In genomic region chr9:51352896-51353295, GRCm38 (mm10) we compare ENCODE assay signal across 40 mouse cellular contexts. TPM values are rescaled to one million over a fixed set of nuclear protein-coding genes. Genes with fewer than 3 reads are reported as not detected.
"Had no signal": no experiment of that assay in that cellular context is flagged by ENCODE, and none has a peak within 500 bp of the region (broad histone marks: within the 10 kb centered on the region; RNA-seq: fewer than 3 reads in every experiment).

No protein-coding gene starts in this region.

- H3K27ac ChIP-seq: limb, embryonic 10.5 days; limb, embryonic 12.5 days; limb, embryonic 13.5 days; limb, embryonic 15.5 days; liver, embryonic 12.5 days; liver, embryonic 13.5 days; liver, embryonic 14.5 days; liver, embryonic 15.5 days; lung, embryonic 15.5 days; macrophage; midbrain, embryonic 10.5 days; midbrain, embryonic 12.5 days; midbrain, embryonic 13.5 days; midbrain, embryonic 15.5 days; neural tube, embryonic 12.5 days had no signal

- H3K4me3 ChIP-seq: limb, embryonic 10.5 days; limb, embryonic 12.5 days; limb, embryonic 13.5 days; limb, embryonic 15.5 days; liver, embryonic 12.5 days; liver, embryonic 13.5 days; liver, embryonic 15.5 days; lung, embryonic 15.5 days; megakaryocyte, embryonic 14.5 days; midbrain, embryonic 10.5 days; midbrain, embryonic 12.5 days; midbrain, embryonic 13.5 days; midbrain, embryonic 15.5 days; myocyte; neural tube, embryonic 12.5 days had no signal

- H3K4me1 ChIP-seq: limb, embryonic 10.5 days; limb, embryonic 12.5 days; limb, embryonic 13.5 days; limb, embryonic 15.5 days; liver, embryonic 12.5 days; liver, embryonic 13.5 days; liver, embryonic 15.5 days; lung, embryonic 15.5 days; megakaryocyte, embryonic 14.5 days; midbrain, embryonic 10.5 days; midbrain, embryonic 12.5 days; midbrain, embryonic 13.5 days; midbrain, embryonic 15.5 days; neural tube, embryonic 12.5 days had no signal

- H3K9me3 ChIP-seq: limb, embryonic 10.5 days; limb, embryonic 12.5 days; limb, embryonic 13.5 days; limb, embryonic 15.5 days; liver, embryonic 12.5 days; liver, embryonic 13.5 days; liver, embryonic 15.5 days; lung, embryonic 15.5 days; megakaryocyte, embryonic 14.5 days; midbrain, embryonic 10.5 days; midbrain, embryonic 12.5 days; midbrain, embryonic 13.5 days; midbrain, embryonic 15.5 days; neural tube, embryonic 12.5 days had no signal

- DNase-seq: left cerebral cortex, postnatal 4 days; liver; liver, embryonic 13.5 days; liver, postnatal 0 days; lung, adult 18-20 months; lung, adult 2 months; lung, postnatal 14 days; lung, postnatal 36 days had no signal

- H3K36me3 ChIP-seq: limb, embryonic 10.5 days; limb, embryonic 12.5 days; limb, embryonic 13.5 days; limb, embryonic 15.5 days; liver, embryonic 12.5 days; liver, embryonic 13.5 days; liver, embryonic 15.5 days; lung, embryonic 15.5 days; midbrain, embryonic 10.5 days; midbrain, embryonic 12.5 days; midbrain, embryonic 13.5 days; midbrain, embryonic 15.5 days; neural tube, embryonic 12.5 days had no signal

- H3K27me3 ChIP-seq: limb, embryonic 12.5 days; limb, embryonic 13.5 days; limb, embryonic 15.5 days; liver, embryonic 12.5 days; liver, embryonic 13.5 days; liver, embryonic 15.5 days; lung, embryonic 15.5 days; midbrain, embryonic 12.5 days; midbrain, embryonic 13.5 days; midbrain, embryonic 15.5 days; neural tube, embryonic 12.5 days had no signal

RNA-seq across cellular contexts. Expression of gene 1810046K07Rik, which starts 24.2 kb away (rescaled TPM):
- total RNA-seq: left cerebral cortex, postnatal 10 days; left cerebral cortex, postnatal 14 days; left cerebral cortex, postnatal 25 days; left cerebral cortex, postnatal 36 days; left cerebral cortex, postnatal 4 days; megakaryocyte progenitor cell, adult 5-6 weeks; megakaryocyte, adult 5-6 weeks; megakaryocyte-erythroid progenitor cell, adult 5-6 weeks; midbrain, postnatal 0 days; monocyte, adult 5-6 weeks had no signal
- polyA plus RNA-seq: limb, embryonic 10.5 days; limb, embryonic 11.5 days; limb, embryonic 15.5 days; liver, embryonic 11.5 days; liver, embryonic 12.5 days; liver, embryonic 13.5 days; lung, embryonic 14.5 days; macrophage; midbrain, embryonic 10.5 days; midbrain, embryonic 11.5 days; midbrain, embryonic 12.5 days; midbrain, embryonic 13.5 days; midbrain, embryonic 14.5 days; midbrain, embryonic 15.5 days; midbrain, embryonic 16.5 days; midbrain, postnatal 0 days; myocyte; neural tube, embryonic 11.5 days; neural tube, embryonic 12.5 days had no signal
